Mouse (Mus musculus) frontal cortex, postnatal 14 days (tissue): ENCODE measurements at regions not wholly inside any gene's neighbourhood (a gene's known extent, or its start where the extent isn't known, plus 50 kb on each side); places are given as distances from the start of the nearest gene placed in this dataset.
A peak's percentile ranks its signal among the peaks of the same experiment; 100 is the strongest.

ENCODE experiments used
- DNase-seq, 2 experiments: peaks; one replicate each; pipeline ENCODE4 v3.0.0; 2022; ENCODE audit warnings: low spot score in 2 of 2

DNA sequence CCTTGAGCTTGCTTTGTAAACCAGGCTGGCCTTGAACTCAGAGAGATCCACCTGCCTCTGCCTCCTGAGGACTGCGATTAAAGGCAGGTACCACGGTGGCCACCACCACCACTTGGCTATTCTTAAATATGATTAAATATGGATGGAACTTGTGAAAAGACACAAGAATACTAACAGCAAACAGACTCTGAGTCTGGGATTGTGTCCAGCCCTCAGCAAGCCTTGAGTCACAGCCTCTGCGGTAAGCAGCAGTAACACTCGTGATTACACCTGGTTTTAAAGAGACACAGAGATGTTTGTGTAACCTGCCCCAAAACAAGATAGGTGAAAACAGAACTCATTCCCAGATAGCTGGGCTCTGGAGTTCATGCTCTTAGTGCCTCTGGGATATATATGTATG lies 263.4 kb downstream of the Mreg start:
- DNase-seq: no peak

DNA sequence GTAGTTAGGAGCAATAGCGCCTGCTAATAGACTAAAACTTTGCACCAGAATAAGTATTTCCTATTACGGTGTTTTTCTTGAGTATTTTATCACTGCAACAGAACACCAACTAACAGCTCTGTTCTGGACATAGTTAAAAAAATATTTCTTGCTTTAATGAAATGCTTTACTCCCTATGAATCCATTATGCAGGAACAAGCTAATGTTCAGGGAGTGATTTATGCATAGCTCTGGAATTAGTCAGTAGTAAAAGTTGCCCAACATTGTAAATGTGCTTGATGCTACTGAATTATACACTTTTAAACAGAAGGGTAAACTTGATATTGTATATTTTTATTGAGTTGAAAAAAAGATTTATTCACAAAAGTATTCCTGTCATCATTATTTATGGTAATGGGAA lies 264.6 kb downstream of the Mreg start:
- DNase-seq: no peak

DNA sequence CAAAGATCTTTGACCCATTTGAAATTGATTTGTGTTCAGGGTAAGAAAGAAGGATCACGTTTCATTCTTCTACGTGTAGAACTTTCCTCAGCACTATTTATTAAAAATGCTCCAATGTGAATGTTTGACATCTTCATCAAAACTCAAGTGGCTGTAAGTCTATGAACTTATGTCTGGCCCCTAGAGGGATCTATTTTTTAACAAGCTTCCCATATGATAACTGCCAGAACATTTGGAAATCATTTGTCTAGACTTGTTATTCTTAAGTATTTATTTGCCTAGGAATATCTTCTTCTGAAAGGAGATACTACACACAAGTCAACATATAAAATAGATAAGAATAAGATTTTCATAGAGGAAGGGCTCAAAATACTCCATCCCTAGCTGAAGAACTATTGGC lies 265.2 kb downstream of the Mreg start:
- DNase-seq: no peak

DNA sequence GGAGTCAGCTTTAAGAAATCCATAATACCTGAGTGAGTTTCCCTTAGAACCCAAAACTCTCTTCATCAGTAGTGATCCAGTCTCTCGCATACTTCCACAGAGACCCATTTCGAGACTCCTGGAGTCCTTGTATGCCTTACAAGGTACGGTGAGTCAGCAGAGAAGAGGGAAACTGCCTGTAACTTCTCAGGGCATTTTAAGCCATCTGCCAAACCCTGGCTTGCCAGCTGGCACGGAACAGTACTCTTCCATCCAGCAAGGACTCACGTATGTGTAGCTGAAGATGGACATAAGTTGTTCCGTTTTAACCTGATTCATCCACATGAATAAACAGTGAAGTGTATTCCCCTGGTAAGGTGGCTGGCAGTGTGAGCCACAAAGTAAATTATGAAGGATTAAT lies 267.0 kb downstream of the Mreg start:
- DNase-seq: peak in 1 of 2 experiments; percentile 10

DNA sequence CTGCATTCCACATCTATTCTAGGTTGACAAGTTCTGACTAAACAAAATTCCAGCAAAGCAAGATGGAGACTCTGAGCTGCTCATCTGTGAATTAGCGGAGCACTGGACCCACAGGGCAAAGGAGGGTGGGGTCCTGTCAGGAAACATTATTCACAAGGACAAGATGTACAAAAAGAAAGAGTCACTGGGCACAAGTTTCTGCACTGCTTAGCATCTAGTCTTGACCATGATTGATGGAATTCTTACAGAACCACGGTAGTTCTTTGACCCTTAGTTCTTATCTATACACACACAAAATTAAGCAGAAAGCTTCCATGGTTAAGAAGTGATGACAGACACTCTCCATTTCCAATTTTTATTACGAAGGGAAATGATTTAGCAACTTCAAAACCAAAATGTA lies 267.6 kb downstream of the Mreg start:
- DNase-seq: no peak

DNA sequence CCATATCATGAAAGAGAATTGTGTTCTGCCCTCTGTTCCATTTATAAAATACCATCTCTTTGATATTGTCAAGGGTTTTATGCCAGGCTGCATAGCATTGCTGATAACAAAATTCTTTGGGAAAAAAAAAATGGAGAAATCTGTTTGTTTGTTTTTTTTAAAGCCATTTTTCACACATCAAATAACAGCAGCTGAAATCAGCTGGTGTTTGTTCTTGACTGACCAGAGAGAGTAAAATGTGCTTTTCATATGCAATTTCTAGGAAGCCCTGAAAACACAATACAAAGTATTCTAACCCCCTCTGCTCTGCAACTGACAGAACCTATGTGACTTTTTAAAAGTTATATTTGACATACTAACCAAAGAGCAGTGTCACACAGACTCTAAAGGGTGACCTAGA lies 270.0 kb downstream of the Mreg start:
- DNase-seq: no peak

DNA sequence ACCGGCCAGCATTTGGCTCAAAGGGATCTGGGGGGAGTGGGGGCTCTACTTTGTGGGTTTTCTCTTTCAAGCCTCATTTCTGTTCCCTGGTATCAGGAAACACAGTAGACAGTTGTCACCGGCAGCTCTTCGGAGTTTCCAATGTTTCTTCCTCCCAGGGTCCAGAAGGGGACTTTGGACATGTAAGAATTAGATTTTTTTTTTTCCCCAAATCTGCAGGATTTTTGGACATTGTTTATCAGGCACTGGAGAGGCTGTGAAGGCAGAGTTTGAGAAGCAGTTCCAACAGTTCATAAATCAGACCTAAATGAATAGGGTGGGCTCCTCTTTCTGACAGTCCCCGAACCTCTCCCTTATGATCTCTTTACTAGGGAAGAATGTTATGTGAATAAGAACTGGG lies 270.4 kb downstream of the Mreg start:
- no peak for DNase-seq

DNA sequence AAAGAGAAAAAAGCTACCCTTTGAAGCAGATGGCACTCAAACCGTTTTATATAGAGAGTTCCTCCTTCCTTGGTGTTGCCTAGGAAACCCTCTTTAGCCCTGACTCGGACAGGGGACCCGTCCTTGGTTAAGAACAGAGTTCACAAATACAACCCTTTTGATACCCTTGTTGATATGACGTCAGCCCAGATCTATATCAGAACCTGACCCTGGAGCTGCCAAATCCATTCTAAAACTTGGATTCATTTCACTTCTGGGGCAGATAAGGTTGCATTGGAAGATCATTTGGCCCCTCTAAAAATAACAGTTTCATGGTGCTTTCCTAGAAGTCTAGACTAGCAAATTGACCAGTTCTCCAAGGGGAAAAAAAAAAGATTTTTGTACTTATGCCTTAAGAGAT lies 271.2 kb downstream of the Mreg start:
- DNase-seq: no peak

DNA sequence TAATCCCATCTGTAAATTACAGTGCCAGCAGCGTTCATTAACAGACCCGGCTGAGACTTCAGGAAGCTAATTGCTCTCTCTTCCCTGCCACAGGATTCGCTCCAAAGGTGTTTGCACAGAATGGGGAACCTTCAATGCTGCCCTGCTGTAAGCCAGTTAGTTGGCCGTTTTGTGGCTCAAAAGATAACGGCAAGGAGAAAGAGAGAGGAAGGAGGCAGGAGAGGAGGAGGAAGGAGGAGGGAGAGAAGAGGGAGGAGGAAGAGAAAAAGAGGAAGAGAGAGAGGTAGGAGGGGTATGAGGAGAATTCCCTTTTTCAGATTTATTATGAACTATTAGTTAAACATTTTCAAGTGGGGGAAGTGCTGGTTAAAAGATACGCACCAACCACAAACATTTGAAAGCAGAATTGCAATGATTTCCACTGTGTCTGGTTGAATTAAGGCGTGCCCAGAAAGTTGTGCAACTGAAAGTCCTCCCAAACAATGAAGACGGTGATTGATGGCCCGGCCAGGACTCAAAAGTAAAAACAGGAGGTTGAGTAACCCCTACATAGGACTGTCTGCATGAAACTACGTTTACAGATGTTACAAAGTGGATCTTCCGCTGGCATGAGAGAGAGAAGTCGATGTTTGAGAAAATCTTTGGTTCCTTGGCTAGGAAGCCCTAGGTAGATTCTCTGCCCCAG lies 273.6 kb downstream of the Mreg start:
- no peak for DNase-seq

DNA sequence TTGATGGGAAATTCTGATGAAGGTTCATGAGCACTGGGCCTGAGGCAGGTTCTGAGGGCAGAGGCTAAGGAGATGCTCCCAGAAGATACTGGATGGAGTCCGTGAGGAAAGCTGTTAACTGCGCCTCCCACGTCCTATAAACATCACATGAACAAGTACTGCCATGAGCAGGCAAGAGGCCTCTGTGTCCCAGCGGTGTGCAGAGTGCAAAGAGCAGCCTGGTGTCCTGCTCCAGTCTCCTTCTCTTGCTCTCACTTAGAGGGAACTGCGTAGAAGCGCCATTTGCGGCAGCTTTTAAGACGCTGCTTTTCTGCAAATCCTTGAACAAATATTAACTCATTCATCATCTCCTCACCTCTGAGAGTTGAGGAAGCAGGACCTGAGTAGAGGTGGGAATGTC lies 274.2 kb downstream of the Mreg start:
- DNase-seq: no peak

DNA sequence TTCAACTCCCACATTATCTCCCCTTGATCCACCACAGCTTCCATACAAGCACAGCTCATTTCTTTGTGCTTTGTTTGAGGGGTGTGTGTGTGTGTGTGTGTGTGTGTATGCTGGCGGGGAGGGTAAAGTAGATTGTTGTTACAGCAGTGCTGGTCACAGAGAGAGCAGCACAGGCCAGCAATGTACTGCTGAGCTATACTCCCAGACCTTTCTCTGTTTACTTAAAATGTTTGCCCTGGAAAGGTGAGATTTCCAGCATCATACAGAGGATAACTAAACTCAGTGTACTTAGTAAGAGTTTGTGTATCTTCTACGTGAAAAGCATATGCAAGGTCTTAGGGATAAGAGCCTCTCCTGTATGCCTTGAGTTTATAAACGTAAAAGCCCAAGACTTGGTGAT lies 274.9 kb downstream of the Mreg start:
- DNase-seq: no peak

DNA sequence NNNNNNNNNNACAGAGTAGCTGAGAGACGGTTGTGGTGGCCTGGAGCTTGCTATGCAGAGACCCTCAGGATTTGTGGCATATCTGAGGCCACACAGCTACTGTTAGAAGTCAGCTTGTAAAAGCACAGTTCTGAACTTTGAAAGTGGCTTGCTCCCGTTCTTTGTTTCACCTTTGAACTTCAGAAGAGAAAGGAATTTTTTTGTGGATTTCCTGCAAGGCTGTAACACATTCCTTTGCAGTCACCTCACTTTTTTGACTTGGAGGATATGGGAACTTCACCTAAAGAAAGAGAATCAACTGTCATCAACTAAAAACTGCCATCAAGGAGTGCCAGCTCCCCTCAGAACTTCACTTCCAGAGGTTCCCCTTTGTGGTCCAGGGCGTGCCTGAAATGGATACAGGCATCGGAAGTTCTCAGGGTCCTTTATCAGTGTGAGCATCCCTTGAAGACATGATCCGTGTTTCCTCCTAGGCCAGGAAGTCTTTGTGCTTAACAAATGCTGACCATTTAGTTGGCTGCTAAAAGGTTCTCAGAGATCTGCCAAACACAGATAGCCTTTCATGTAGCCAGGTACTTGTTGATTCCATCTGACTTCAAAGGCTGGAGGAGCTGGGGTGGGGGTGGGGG lies 275.5 kb downstream of the Mreg start:
- no peak for DNase-seq

DNA sequence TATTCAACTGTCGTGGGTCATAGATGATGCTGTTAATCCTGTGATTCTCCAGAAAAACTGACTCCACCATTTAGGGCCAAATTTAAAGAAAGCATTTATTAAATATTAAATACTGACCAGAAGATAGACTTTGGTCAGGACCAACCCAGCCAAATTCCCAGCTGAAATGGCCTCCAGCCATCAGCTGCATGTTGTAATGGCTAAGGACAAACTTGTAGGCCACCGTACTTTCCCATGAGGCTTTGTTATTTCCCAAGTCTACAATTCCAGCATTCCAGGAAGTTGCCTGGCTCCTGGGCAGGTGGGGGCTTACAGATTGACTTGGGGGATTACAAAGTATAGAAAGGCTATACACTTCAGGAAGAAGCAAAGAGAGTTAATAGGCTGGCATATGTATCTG lies 272.5 kb upstream of the Fn1 start:
- DNase-seq: no peak

DNA sequence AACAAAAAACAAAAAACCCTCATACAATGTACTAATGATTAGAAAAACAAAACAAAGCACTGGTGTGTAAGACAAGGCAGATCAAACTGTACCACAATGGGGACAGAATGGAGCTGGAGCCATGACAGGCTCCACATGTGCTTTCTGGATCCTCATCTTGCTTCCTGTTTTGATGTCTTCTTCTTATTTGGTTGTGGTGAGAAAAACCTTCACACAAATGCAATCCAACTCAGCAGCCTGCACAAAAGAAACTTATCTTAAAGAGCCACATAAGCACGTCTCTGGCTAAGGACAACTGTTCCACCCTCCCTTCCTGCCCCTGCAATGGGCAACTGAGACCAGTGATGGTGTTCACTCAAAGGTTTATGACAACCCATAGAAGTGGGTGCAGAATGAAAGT lies 271.9 kb upstream of the Fn1 start:
- no peak for DNase-seq

DNA sequence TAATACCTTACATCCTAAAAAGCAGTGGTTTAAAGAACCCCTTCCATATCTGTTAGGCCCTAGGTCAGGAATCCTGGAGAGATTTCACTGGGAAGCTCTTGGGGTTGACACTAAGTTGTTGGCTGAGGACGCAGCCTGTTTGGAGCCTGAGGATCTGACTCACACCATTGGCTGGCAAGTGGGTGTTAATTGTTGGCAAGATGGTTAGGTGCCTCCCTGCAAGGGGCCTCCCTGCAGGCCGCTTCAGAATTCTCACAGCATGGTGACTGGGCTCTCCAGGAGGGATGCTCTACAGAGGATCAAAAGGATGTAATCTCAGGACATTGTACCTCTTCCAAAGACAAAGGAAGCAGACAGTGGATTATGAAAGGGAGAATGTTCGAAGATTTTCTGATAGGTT lies 270.7 kb upstream of the Fn1 start:
- no peak for DNase-seq

DNA sequence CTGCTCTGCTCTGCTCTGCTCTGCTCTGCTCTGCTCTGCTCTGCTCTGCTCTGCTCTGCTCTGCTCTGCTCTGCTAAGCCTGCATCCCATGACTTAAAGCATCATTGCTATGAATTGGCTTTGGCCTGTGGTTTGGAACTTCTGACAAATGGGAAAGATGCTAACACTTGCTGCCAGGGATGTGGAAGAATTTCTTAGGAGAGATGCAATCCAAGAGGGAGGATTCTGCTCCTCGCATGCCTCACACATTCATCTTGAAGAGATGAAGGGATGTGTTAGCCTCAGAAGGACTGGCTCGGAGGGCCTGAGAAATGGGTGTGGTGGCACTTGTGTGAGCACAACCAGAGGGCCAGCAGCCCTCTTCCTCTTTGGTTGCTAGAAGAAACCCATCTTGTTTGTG lies 268.5 kb upstream of the Fn1 start:
- no peak for DNase-seq

DNA sequence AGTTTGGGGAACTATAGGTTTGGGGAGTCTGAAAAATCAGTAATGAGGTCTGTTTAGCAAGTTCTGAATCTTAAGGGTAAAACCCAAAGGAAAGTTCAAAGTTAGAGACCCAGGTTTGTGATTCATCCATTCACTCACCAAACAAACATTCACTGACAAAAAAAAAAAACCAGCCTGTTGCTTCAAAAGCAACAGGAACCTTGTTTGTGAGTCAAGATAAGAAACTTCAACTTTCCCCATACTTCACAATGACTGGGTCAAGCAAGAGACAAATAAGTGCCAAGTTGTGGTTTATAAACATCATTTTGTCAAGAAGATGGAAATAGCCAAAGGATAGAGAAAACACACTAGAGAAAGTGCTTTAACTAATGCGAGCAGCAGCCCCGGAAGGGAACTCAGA lies 266.9 kb upstream of the Fn1 start:
- DNase-seq: no peak

DNA sequence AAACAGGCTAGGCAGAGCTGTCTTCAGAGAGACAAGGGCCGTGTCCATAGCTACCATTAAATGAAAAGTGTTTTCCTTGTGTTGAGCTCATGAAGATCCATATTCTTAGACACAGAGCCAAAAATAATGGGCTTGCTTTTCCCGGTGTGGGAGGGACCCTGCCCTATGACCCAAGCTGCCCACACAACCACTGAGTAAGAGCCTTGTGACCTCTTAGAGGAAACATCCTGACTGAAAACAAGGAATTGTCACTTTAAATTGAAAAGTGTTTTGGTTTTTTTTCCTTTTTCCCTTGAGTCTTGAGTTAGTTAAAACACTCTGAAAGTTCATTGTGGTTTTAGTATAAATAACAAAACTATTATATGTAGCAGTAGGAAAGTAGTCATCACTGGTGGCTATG lies 264.0 kb upstream of the Fn1 start:
- DNase-seq: no peak

DNA sequence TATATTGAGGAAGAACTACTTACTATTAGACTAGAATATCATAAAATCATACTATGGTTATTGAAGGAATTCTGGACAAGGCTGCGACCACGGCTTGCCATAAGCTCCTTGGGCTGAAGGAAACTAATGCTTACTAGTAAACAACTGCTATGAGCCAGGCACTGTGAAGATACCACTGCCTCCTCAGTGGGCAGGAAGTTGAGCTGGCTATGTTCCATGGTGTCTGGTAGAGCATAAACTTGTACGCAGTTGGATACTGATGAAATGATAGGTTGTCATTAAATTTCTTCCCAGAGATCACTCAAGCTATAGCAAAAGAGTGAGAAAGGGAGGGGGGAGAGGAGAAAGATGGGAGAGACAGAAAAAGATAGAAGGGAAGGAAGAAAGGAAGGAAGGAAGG lies 261.4 kb upstream of the Fn1 start:
- no peak for DNase-seq

DNA sequence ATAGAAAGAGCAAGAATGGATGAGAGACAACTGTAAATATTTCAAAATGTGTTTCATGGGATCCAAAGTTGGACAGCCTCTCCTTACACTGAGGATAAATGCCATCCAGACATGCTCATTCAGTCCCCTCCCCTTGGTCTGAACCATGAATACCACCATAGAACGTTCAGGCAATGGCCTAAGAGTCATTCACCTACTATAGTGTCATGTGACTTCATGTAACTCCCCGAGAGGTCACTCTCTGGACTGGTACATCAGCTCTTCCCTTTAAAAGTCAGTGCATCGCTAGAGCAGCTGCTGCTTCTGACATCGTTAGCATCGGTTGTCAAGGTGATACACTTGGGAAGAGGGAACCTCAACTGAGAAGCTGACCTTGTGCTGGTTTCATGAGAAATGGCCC lies 260.2 kb upstream of the Fn1 start:
- no peak for DNase-seq

DNA sequence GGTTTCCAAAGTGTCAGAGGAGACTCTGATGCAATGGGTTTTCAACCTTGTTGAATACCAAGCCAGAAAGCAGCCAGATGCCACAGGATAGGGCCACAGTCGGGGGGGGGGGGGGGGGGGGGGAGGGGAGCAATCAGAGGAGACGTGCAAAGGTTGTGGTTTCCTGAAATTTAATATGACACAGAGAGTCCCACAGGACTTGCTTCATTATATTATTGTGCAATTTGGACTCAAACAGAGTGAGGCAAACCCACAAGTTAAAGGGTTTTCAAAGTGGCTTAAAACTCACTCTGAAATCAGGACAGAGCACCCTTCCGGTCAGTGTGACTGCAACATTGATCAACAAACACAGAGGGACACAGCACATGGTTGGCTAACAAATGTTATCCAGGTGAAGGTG lies 259.4 kb upstream of the Fn1 start:
- no peak for DNase-seq

DNA sequence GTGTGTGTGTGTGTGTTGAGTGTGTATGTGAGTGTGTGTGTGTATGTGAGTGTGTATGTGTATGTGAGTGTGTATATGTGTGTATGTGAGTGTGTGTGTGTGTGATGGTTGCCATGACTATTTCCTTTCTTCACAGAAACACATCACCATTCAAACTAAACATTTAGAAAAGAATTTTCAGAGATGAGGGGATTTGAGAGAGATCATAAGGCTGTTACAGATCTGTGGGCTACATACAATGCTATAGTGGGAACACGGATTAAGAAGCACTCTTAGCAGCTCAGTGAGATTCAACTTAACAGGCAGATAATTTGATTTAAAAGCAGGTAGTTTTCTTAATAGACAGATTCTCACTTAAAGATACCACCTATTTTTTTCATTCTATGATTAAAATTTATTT lies 257.1 kb upstream of the Fn1 start:
- DNase-seq: no peak

DNA sequence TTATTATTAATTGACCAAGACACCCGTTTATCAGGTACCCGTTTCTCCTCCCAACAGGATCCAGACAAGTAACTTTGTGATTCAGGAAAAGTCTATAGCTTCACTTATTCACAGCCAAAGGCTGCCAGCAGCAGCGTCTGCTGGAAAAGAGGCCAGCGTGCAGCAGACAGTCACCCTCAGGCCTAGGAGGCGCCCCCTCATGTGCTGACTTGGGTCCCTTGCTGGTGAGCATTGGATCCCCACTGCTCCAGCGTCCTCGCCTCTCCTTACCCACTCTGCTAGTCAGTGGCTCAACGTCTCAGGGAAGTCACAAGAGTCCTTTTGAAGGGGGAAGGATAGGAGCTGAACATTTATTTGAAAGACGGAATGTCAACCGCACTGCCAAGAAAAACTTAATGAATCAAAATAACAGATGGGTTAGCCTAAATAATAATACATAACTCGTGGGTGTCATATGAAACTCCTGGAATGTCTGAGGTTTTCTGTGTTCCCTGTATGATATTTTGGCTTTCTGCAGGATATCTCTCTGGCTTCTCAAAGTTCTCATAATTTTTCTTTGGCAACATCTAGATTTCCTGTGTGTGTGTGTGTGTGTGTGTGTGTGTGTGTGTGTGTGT lies 256.6 kb upstream of the Fn1 start:
- no peak for DNase-seq
